Mouse (Mus musculus): ENCODE measurements around the gene Hbs1l.

GRCm38 (mm10) chr10:21349946-21350345 lies 54.2 kb downstream of the Hbs1l start:
- TF ChIP-seq CTCF (IDR thresholded peaks at IDR 0.05) (no peak), EP300 (IDR thresholded peaks at IDR 0.05) (no peak)
